Mouse (Mus musculus) liver, adult 2 months (tissue): ENCODE measurements around the gene Dnhd1.

Experiments
- CTCF ChIP-seq: fragments of 200-500 bp; IDR thresholded peaks from 2 replicates; pipeline ENCODE4 v1.5.1; 2011; ENCODE audit warnings: low read depth, low read length, control low read depth
- POLR2A ChIP-seq: fragments of 200-500 bp; IDR thresholded peaks from 2 replicates; pipeline ENCODE4 v1.6.1; 2011; ENCODE audit warnings: low read length, control low read depth; ENCODE audit not compliant: insufficient read depth; ENCODE audit errors: extremely low read depth

GRCm38 (mm10) chr7:105726980-105727325, 76.3 kb downstream of the Dnhd1 start:
- TF ChIP-seq POLR2A (no peak), CTCF (no peak)
